Mouse (Mus musculus): Measurements from ENCODE around the gene Fyb2. TPM values are rescaled to one million over a fixed set of nuclear protein-coding genes. Genes with fewer than 3 reads are reported as not detected.

Fyb2 gene
- total and polyA plus RNA-seq, 2 experiments from 2014 or later, result 0.31 to 0.48 TPM

GRCm38 (mm10) chr4:104988102-104988501, 74.8 kb downstream of the Fyb2 start:
- no peak overlapping the region for H3K27ac ChIP-seq (ENCODE audit: low read depth, low read length)
- no peaks in the 10 kb centered on the region for H3K27me3 ChIP-seq (ENCODE audit: insufficient read depth, low read length)
- no peak overlapping the region for H3K4me2 ChIP-seq (ENCODE audit: low read depth)
- no peaks in the 10 kb centered on the region for H3K36me3 ChIP-seq (ENCODE audit: insufficient read depth)
- ATAC-seq (no peak), DNase-seq (no peak)
- no peak for TF ChIP-seq CTCF (IDR thresholded peaks at IDR 0.05; ENCODE audit: low read depth)
- H3K4me3 ChIP-seq (ENCODE audit: low read depth, low read length), result no peak overlapping the region
- no peaks in the 10 kb centered on the region for H3K4me1 ChIP-seq (ENCODE audit: insufficient read depth)
- 78% methylated on average over 5 of the region's 5 CpGs for WGBS
- H3K9ac ChIP-seq, result no peak overlapping the region
- no peaks in the 10 kb centered on the region for H3K9me3 ChIP-seq (ENCODE audit: low read length)

- Histone ChIP-seq H3K36me3 (ENCODE audit: insufficient read depth) (no peaks in the 10 kb centered on the region), H3K9ac (no peak overlapping the region), H3K4me3 (ENCODE audit: low read depth, low read length) (no peak overlapping the region), H3K27ac (ENCODE audit: low read depth, low read length) (no peak overlapping the region), H3K27me3 (ENCODE audit: insufficient read depth, low read length) (no peaks in the 10 kb centered on the region), H3K9me3 (ENCODE audit: low read length) (no peaks in the 10 kb centered on the region), H3K4me2 (ENCODE audit: low read depth) (no peak overlapping the region), H3K4me1 (ENCODE audit: insufficient read depth) (no peaks in the 10 kb centered on the region)
- no peak for DNase-seq
- 90% methylated on average over 7 of the region's 7 CpGs for WGBS
- no peak for TF ChIP-seq CTCF (IDR thresholded peaks at IDR 0.05; ENCODE audit: low read depth)
- ATAC-seq, result no peak
Observed at GRCm38 (mm10) chr4:104988709-104989108, 75.5 kb downstream of the Fyb2 start.

- ATAC-seq (no peak), DNase-seq (no peak)
- WGBS, result 62% methylated on average over 6 of the region's 6 CpGs
- Histone ChIP-seq H3K4me1 (ENCODE audit: insufficient read depth) (no peaks in the 10 kb centered on the region), H3K27ac (ENCODE audit: low read depth, low read length) (no peak overlapping the region), H3K4me3 (ENCODE audit: low read depth, low read length) (no peak overlapping the region), H3K9ac (no peak overlapping the region), H3K27me3 (ENCODE audit: insufficient read depth, low read length) (no peaks in the 10 kb centered on the region), H3K9me3 (ENCODE audit: low read length) (no peaks in the 10 kb centered on the region), H3K4me2 (ENCODE audit: low read depth) (no peak overlapping the region), H3K36me3 (ENCODE audit: insufficient read depth) (no peaks in the 10 kb centered on the region)
- TF ChIP-seq CTCF (IDR thresholded peaks at IDR 0.05; ENCODE audit: low read depth), result no peak
Observed at GRCm38 (mm10) chr4:104990016-104990415, 76.8 kb downstream of the Fyb2 start.

GRCm38 (mm10) chr4:104990686-104991085, 77.4 kb downstream of the Fyb2 start:
- Histone ChIP-seq H3K4me1 (ENCODE audit: insufficient read depth) (no peaks in the 10 kb centered on the region), H3K27ac (ENCODE audit: low read depth, low read length) (no peak overlapping the region), H3K36me3 (ENCODE audit: insufficient read depth) (no peaks in the 10 kb centered on the region), H3K4me3 (ENCODE audit: low read depth, low read length) (no peak overlapping the region), H3K9me3 (ENCODE audit: low read length) (no peaks in the 10 kb centered on the region), H3K27me3 (ENCODE audit: insufficient read depth, low read length) (no peaks in the 10 kb centered on the region), H3K4me2 (ENCODE audit: low read depth) (no peak overlapping the region), H3K9ac (no peak overlapping the region)
- no peak for ATAC-seq
- TF ChIP-seq CTCF (IDR thresholded peaks at IDR 0.05; ENCODE audit: low read depth), result no peak
- no peak for DNase-seq
- 59% methylated on average over 3 of the region's 3 CpGs for WGBS

GRCm38 (mm10) chr4:104992271-104992670, 79.0 kb downstream of the Fyb2 start:
- no peak overlapping the region for H3K27ac ChIP-seq (ENCODE audit: low read depth, low read length)
- no peaks in the 10 kb centered on the region for H3K36me3 ChIP-seq (ENCODE audit: insufficient read depth)
- no peak overlapping the region for H3K9ac ChIP-seq
- no peak overlapping the region for H3K4me3 ChIP-seq (ENCODE audit: low read depth, low read length)
- DNase-seq (no peak), ATAC-seq (no peak)
- H3K4me2 ChIP-seq (ENCODE audit: low read depth), result no peak overlapping the region
- no peaks in the 10 kb centered on the region for H3K9me3 ChIP-seq (ENCODE audit: low read length)
- H3K27me3 ChIP-seq (ENCODE audit: insufficient read depth, low read length), result no peaks in the 10 kb centered on the region
- no peaks in the 10 kb centered on the region for H3K4me1 ChIP-seq (ENCODE audit: insufficient read depth)
- no peak for TF ChIP-seq CTCF (IDR thresholded peaks at IDR 0.05; ENCODE audit: low read depth)
- 80% methylated on average over 3 of the region's 3 CpGs for WGBS

- Histone ChIP-seq H3K9ac (no peak overlapping the region), H3K27me3 (ENCODE audit: insufficient read depth, low read length) (no peaks in the 10 kb centered on the region), H3K4me3 (ENCODE audit: low read depth, low read length) (no peak overlapping the region), H3K27ac (ENCODE audit: low read depth, low read length) (no peak overlapping the region), H3K36me3 (ENCODE audit: insufficient read depth) (no peaks in the 10 kb centered on the region), H3K9me3 (ENCODE audit: low read length) (no peaks in the 10 kb centered on the region), H3K4me2 (ENCODE audit: low read depth) (no peak overlapping the region), H3K4me1 (ENCODE audit: insufficient read depth) (no peaks in the 10 kb centered on the region)
- no peak for DNase-seq
- 89% methylated on average over 10 of the region's 10 CpGs for WGBS
- no peak for ATAC-seq
- no peak for TF ChIP-seq CTCF (IDR thresholded peaks at IDR 0.05; ENCODE audit: low read depth)
Observed at GRCm38 (mm10) chr4:104993140-104993874, 80.1 kb downstream of the Fyb2 start.

- Histone ChIP-seq H3K4me3 (ENCODE audit: low read depth, low read length) (no peak overlapping the region), H3K4me1 (ENCODE audit: insufficient read depth) (no peaks in the 10 kb centered on the region), H3K9ac (no peak overlapping the region), H3K4me2 (ENCODE audit: low read depth) (no peak overlapping the region), H3K9me3 (ENCODE audit: low read length) (no peaks in the 10 kb centered on the region), H3K27ac (ENCODE audit: low read depth, low read length) (no peak overlapping the region), H3K36me3 (ENCODE audit: insufficient read depth) (no peaks in the 10 kb centered on the region), H3K27me3 (ENCODE audit: insufficient read depth, low read length) (no peaks in the 10 kb centered on the region)
- ATAC-seq (no peak), DNase-seq (no peak)
- TF ChIP-seq CTCF (IDR thresholded peaks at IDR 0.05; ENCODE audit: low read depth), result no peak
- WGBS, result 73% methylated on average over 5 of the region's 5 CpGs
Observed at GRCm38 (mm10) chr4:104999702-105000101, 86.4 kb downstream of the Fyb2 start.

Measured in forebrain, postnatal 0 days (tissue).